Mouse (Mus musculus): ENCODE results near the gene Abhd11. TPM values are rescaled to one million over a fixed set of nuclear protein-coding genes. Genes with fewer than 3 reads are reported as not detected.

Abhd11 gene
- total and polyA plus RNA-seq, 2 experiments = 35.9 to 77.6 TPM

- Histone ChIP-seq H3K27ac (replicated peaks; ENCODE audit: insufficient read depth, low read depth, low read length) (no peak within 1 kb of the TSS), H3K9ac (ENCODE audit: low read depth, low read length) (peak within 1 kb of the TSS; percentile 79), H3K27me3 (ENCODE audit: control insufficient read depth, insufficient read depth, low read length) (peaks cover 5% of the 10 kb centered on the region; the same call in 1 of the 2 replicates), H3K79me2 (ENCODE audit: control insufficient read depth, insufficient read depth, low read length) (no peaks in the 10 kb centered on the region), H3K36me3 (ENCODE audit: control insufficient read depth, insufficient read depth, low read length) (no peaks in the 10 kb centered on the region), H3K4me3 (ENCODE audit: insufficient read depth, low read depth, low read length) (peak within 1 kb of the TSS; percentile 80), H3K4me1 (ENCODE audit: control insufficient read depth, insufficient read depth, low read length) (peaks cover 2% of the 10 kb centered on the region; the same call in 1 of the 2 replicates)
- 2% methylated on average over 61 of the region's 61 CpGs for WGBS
- DNase-seq (ENCODE audit: extremely low read depth, low read depth, low spot score) = no peak
- TF ChIP-seq CTCF (IDR thresholded peaks at IDR 0.05; ENCODE audit: low read depth, low read length) (no peak), POLR2A (IDR thresholded peaks at IDR 0.05; ENCODE audit: extremely low read depth, insufficient read depth, low read length) (no peak)
Measured at GRCm38 (mm10) chr5:135023344-135024173, 14.6 kb downstream of the Abhd11 start, which contains the start of gene Stx1a. Stx1a (plus strand) TSS chr5:135023482.

- WGBS = 65% methylated on average over 11 of the region's 11 CpGs
- no peak overlapping the region for H3K9ac ChIP-seq (ENCODE audit: low read depth, low read length)
- H3K27me3 ChIP-seq (ENCODE audit: control insufficient read depth, insufficient read depth, low read length) = peaks cover 5% of the 10 kb centered on the region; the same call in 1 of the 2 replicates
- H3K79me2 ChIP-seq (ENCODE audit: control insufficient read depth, insufficient read depth, low read length) = no peaks in the 10 kb centered on the region
- peaks cover 9% of the 10 kb centered on the region; the same call in 1 of the 2 replicates for H3K4me1 ChIP-seq (ENCODE audit: control insufficient read depth, insufficient read depth, low read length)
- TF ChIP-seq POLR2A (IDR thresholded peaks at IDR 0.05; ENCODE audit: extremely low read depth, insufficient read depth, low read length) (no peak), CTCF (IDR thresholded peaks at IDR 0.05; ENCODE audit: low read depth, low read length) (no peak)
- no peak for DNase-seq (ENCODE audit: extremely low read depth, low read depth, low spot score)
- H3K27ac ChIP-seq (replicated peaks; ENCODE audit: insufficient read depth, low read depth, low read length) = no peak overlapping the region
- H3K36me3 ChIP-seq (ENCODE audit: control insufficient read depth, insufficient read depth, low read length) = no peaks in the 10 kb centered on the region
- no peak overlapping the region for H3K4me3 ChIP-seq (ENCODE audit: insufficient read depth, low read depth, low read length)
Measured at GRCm38 (mm10) chr5:135024665-135025224, 15.8 kb downstream of the Abhd11 start.

- DNase-seq (ENCODE audit: extremely low read depth, low read depth, low spot score) = no peak
- no peak for TF ChIP-seq POLR2A (IDR thresholded peaks at IDR 0.05; ENCODE audit: extremely low read depth, insufficient read depth, low read length)
- no peak for TF ChIP-seq CTCF (IDR thresholded peaks at IDR 0.05; ENCODE audit: low read depth, low read length)
- Histone ChIP-seq H3K27me3 (ENCODE audit: control insufficient read depth, insufficient read depth, low read length) (peaks cover 5% of the 10 kb centered on the region; the same call in 1 of the 2 replicates), H3K79me2 (ENCODE audit: control insufficient read depth, insufficient read depth, low read length) (no peaks in the 10 kb centered on the region), H3K36me3 (ENCODE audit: control insufficient read depth, insufficient read depth, low read length) (no peaks in the 10 kb centered on the region), H3K4me1 (ENCODE audit: control insufficient read depth, insufficient read depth, low read length) (peaks cover 9% of the 10 kb centered on the region; the same call in 1 of the 2 replicates), H3K27ac (replicated peaks; ENCODE audit: insufficient read depth, low read depth, low read length) (no peak overlapping the region), H3K4me3 (ENCODE audit: insufficient read depth, low read depth, low read length) (no peak overlapping the region), H3K9ac (ENCODE audit: low read depth, low read length) (no peak overlapping the region)
- WGBS = 71% methylated on average over 7 of the region's 7 CpGs
Measured at GRCm38 (mm10) chr5:135025899-135026298, 16.9 kb downstream of the Abhd11 start.

GRCm38 (mm10) chr5:135029007-135029854 lies 20.3 kb downstream of the Abhd11 start:
- Histone ChIP-seq H3K27ac (replicated peaks; ENCODE audit: insufficient read depth, low read depth, low read length) (no peak overlapping the region), H3K79me2 (ENCODE audit: control insufficient read depth, insufficient read depth, low read length) (no peaks in the 10 kb centered on the region), H3K9ac (ENCODE audit: low read depth, low read length) (no peak overlapping the region), H3K27me3 (ENCODE audit: control insufficient read depth, insufficient read depth, low read length) (no peaks in the 10 kb centered on the region), H3K36me3 (ENCODE audit: control insufficient read depth, insufficient read depth, low read length) (no peaks in the 10 kb centered on the region), H3K4me1 (ENCODE audit: control insufficient read depth, insufficient read depth, low read length) (peaks cover 18% of the 10 kb centered on the region), H3K4me3 (ENCODE audit: insufficient read depth, low read depth, low read length) (no peak overlapping the region)
- 4% methylated on average over 18 of the region's 18 CpGs for WGBS
- TF ChIP-seq POLR2A (IDR thresholded peaks at IDR 0.05; ENCODE audit: extremely low read depth, insufficient read depth, low read length) (no peak), CTCF (IDR thresholded peaks at IDR 0.05; ENCODE audit: low read depth, low read length) (no peak)
- DNase-seq (ENCODE audit: extremely low read depth, low read depth, low spot score) = no peak

- 16% methylated on average over 5 of the region's 5 CpGs for WGBS
- Histone ChIP-seq H3K79me2 (ENCODE audit: control insufficient read depth, insufficient read depth, low read length) (no peaks in the 10 kb centered on the region), H3K4me1 (ENCODE audit: control insufficient read depth, insufficient read depth, low read length) (peaks cover 29% of the 10 kb centered on the region), H3K9ac (ENCODE audit: low read depth, low read length) (no peak overlapping the region), H3K36me3 (ENCODE audit: control insufficient read depth, insufficient read depth, low read length) (no peaks in the 10 kb centered on the region), H3K4me3 (ENCODE audit: insufficient read depth, low read depth, low read length) (no peak overlapping the region), H3K27me3 (ENCODE audit: control insufficient read depth, insufficient read depth, low read length) (no peaks in the 10 kb centered on the region), H3K27ac (replicated peaks; ENCODE audit: insufficient read depth, low read depth, low read length) (no peak overlapping the region)
- DNase-seq (ENCODE audit: extremely low read depth, low read depth, low spot score) = peak; percentile 91
- TF ChIP-seq POLR2A (IDR thresholded peaks at IDR 0.05; ENCODE audit: extremely low read depth, insufficient read depth, low read length) (no peak), CTCF (IDR thresholded peaks at IDR 0.05; ENCODE audit: low read depth, low read length) (no peak)
Measured at GRCm38 (mm10) chr5:135032581-135032980, 23.6 kb downstream of the Abhd11 start.
